Mouse (Mus musculus) thymus, postnatal 25 days (tissue): ENCODE results near the gene Anapc7.

ENCODE experiments used
- DNase-seq: peaks from one replicate; pipeline ENCODE4 v3.0.0; 2022

The Anapc7 gene

GRCm38 (mm10) chr5:122421271-122422068 is at the start of gene Anapc7:
Gene Anapc7 (plus strand): TSS chr5:122421693.
- DNase-seq = no peak

- peak; percentile 100 for DNase-seq
Measured at GRCm38 (mm10) chr5:122372192-122372769, 49.2 kb upstream of the Anapc7 start, which contains the start of gene Fam216a. Gene Fam216a (minus strand): TSS chr5:122372364.

GRCm38 (mm10) chr5:122372878-122373277 is 48.6 kb upstream of the Anapc7 start:
- DNase-seq = no peak

GRCm38 (mm10) chr5:122377101-122377833 is 44.2 kb upstream of the Anapc7 start:
- no peak for DNase-seq

GRCm38 (mm10) chr5:122378171-122378570 is 43.3 kb upstream of the Anapc7 start:
- DNase-seq = no peak

GRCm38 (mm10) chr5:122379374-122380155 is 41.9 kb upstream of the Anapc7 start:
- DNase-seq = peak; percentile 75

- DNase-seq = no peak
Measured at GRCm38 (mm10) chr5:122390006-122390405, 31.5 kb upstream of the Anapc7 start.

GRCm38 (mm10) chr5:122390671-122391070 is 30.8 kb upstream of the Anapc7 start:
- DNase-seq = no peak

- no peak for DNase-seq
Measured at GRCm38 (mm10) chr5:122391178-122391785, 30.2 kb upstream of the Anapc7 start.

- DNase-seq = peak; percentile 91
Measured at GRCm38 (mm10) chr5:122391786-122392180, 29.7 kb upstream of the Anapc7 start, which contains the start of gene Arpc3. Gene Arpc3 (plus strand): TSS chr5:122391878.

- peak; percentile 29 for DNase-seq
Measured at GRCm38 (mm10) chr5:122392227-122393004, 29.1 kb upstream of the Anapc7 start.

- peak; percentile 85 for DNase-seq
Measured at GRCm38 (mm10) chr5:122393887-122394286, 27.6 kb upstream of the Anapc7 start.

GRCm38 (mm10) chr5:122396791-122397190 is 24.7 kb upstream of the Anapc7 start:
- peak; percentile 32 for DNase-seq

GRCm38 (mm10) chr5:122397495-122397894 is 24.0 kb upstream of the Anapc7 start:
- DNase-seq = no peak

- no peak for DNase-seq
Measured at GRCm38 (mm10) chr5:122399871-122400270, 21.6 kb upstream of the Anapc7 start.

- no peak for DNase-seq
Measured at GRCm38 (mm10) chr5:122400628-122401302, 20.7 kb upstream of the Anapc7 start.

- peak; percentile 80 for DNase-seq
Measured at GRCm38 (mm10) chr5:122401303-122401640, 20.2 kb upstream of the Anapc7 start.

- DNase-seq = no peak
Measured at GRCm38 (mm10) chr5:122402160-122402559, 19.3 kb upstream of the Anapc7 start.

- no peak for DNase-seq
Measured at GRCm38 (mm10) chr5:122402772-122403171, 18.7 kb upstream of the Anapc7 start.

- no peak for DNase-seq
Measured at GRCm38 (mm10) chr5:122403362-122403761, 18.1 kb upstream of the Anapc7 start.

- DNase-seq = no peak
Measured at GRCm38 (mm10) chr5:122405537-122405936, 16.0 kb upstream of the Anapc7 start.
